In genomic region chr11:106364712-106365111, GRCm38 (mm10) we compare ENCODE assay signal across 8 mouse cellular contexts. TPM values are rescaled to one million over a fixed set of nuclear protein-coding genes. Genes with fewer than 3 reads are reported as not detected.
DNase-seq lines count a peak whose midpoint lies in the region; ATAC-seq and TF ChIP-seq lines count a peak whose summit lies in the region.

No protein-coding gene starts in this region.

- H3K27ac ChIP-seq in stomach, embryonic 15.5 days: no peak overlapping the region
- no peak overlapping the region for H3K27ac ChIP-seq in cerebellum, adult 2 months (ENCODE audit: insufficient read depth, low read length)
- no peak overlapping the region for H3K27ac ChIP-seq in liver, embryonic 11.5 days (ENCODE audit: low read depth, low read length)

- H3K36me3 ChIP-seq in stomach, embryonic 15.5 days: no peaks in the 10 kb centered on the region
- H3K36me3 ChIP-seq in liver, embryonic 11.5 days (ENCODE audit: control insufficient read depth, insufficient read depth, low read length): no peaks in the 10 kb centered on the region

- TF ChIP-seq CTCF in cerebellum, adult 2 months (IDR thresholded peaks at IDR 0.05; ENCODE audit: borderline replicate concordance, insufficient read depth, low read depth, low read length): no peak

- peaks cover 13% of the 10 kb centered on the region for H3K4me1 ChIP-seq in stomach, embryonic 15.5 days
- H3K4me1 ChIP-seq in cerebellum, adult 2 months (ENCODE audit: control insufficient read depth, insufficient read depth, low read length): no peaks in the 10 kb centered on the region
- 0 out of 2 replicates have a peak, but pooled peaks cover 8% of the 10 kb centered on the region for H3K4me1 ChIP-seq in liver, embryonic 11.5 days (replicated peaks; ENCODE audit: control insufficient read depth, insufficient read depth, low read length)

- no peak for TF ChIP-seq POLR2A in cerebellum, adult 2 months (IDR thresholded peaks at IDR 0.05; ENCODE audit: borderline replicate concordance, insufficient read depth, low read length)

- ATAC-seq in stomach, embryonic 15.5 days (ENCODE audit: insufficient read depth, low FRiP score, low read depth): no peak
- ATAC-seq in liver, embryonic 11.5 days (replicated peaks; ENCODE audit: low FRiP score): no peak

- 12% methylated on average over 11 of the region's 11 CpGs for WGBS in stomach, embryonic 15.5 days
- 23% methylated on average over 11 of the region's 11 CpGs for WGBS in cerebellum, adult 2 months
- 13% methylated on average over 11 of the region's 11 CpGs for WGBS in liver, embryonic 11.5 days

- peak overlapping the region; percentile 13; the same call in 1 of the 2 replicates for H3K4me2 ChIP-seq in stomach, embryonic 15.5 days
- H3K4me2 ChIP-seq in liver, embryonic 11.5 days: no peak overlapping the region

- DNase-seq in layer of hippocampus, postnatal 10 days (ENCODE audit: low spot score in 2 of 2): peak; percentile 20 to 31
- DNase-seq in layer of hippocampus, postnatal 36 days: no peak
- peak; percentile 39 for DNase-seq in embryo, embryonic 9.5 days (ENCODE audit: extremely low spot score)
- DNase-seq in gastrocnemius, postnatal 4 days (ENCODE audit: low spot score in 2 of 2): peak; percentile 31 to 36
- peak; percentile 80 for DNase-seq in lung, postnatal 10 days
- no peak for DNase-seq in cerebellum, adult 2 months
- no peak for DNase-seq in liver, embryonic 11.5 days (ENCODE audit: low spot score)

- H3K27me3 ChIP-seq in stomach, embryonic 15.5 days (replicated peaks): no peaks in the 10 kb centered on the region
- H3K27me3 ChIP-seq in cerebellum, adult 2 months (ENCODE audit: control insufficient read depth, insufficient read depth, low read length): no peaks in the 10 kb centered on the region
- H3K27me3 ChIP-seq in liver, embryonic 11.5 days (replicated peaks; ENCODE audit: control insufficient read depth, insufficient read depth, low read length): no peaks in the 10 kb centered on the region

- H3K9me3 ChIP-seq in stomach, embryonic 15.5 days: no peaks in the 10 kb centered on the region
- H3K9me3 ChIP-seq in liver, embryonic 11.5 days (ENCODE audit: control insufficient read depth, low read length): no peaks in the 10 kb centered on the region

- no peak overlapping the region for H3K9ac ChIP-seq in stomach, embryonic 15.5 days
- no peak overlapping the region for H3K9ac ChIP-seq in liver, embryonic 11.5 days (ENCODE audit: low read depth, low read length)

- no peak overlapping the region for H3K4me3 ChIP-seq in stomach, embryonic 15.5 days (replicated peaks)
- H3K4me3 ChIP-seq in cerebellum, adult 2 months (replicated peaks; ENCODE audit: insufficient read depth, low read depth, low read length): no peak overlapping the region
- no peak overlapping the region for H3K4me3 ChIP-seq in liver, embryonic 11.5 days (ENCODE audit: low read depth, low read length)

RNA-seq across cellular contexts. Expression of gene Prr29, which starts 0.6 kb away (rescaled TPM):
- total RNA-seq in layer of hippocampus, postnatal 10 days (2021): under 1 TPM in 1 of 2 experiments, not detected in 1; 0.91 TPM
- not detected for total RNA-seq in layer of hippocampus, postnatal 36 days (2021)
- 10 to 100 TPM; 13.6 to 18.1 TPM for total RNA-seq in gastrocnemius, postnatal 4 days (2021)
- polyA plus RNA-seq in stomach, embryonic 15.5 days (2015; fragmentation: Nextera tagmentation; extraction: Ambion mirVana): 0.31 and 0.66 TPM in 2 replicates
- 0.87 and 0.89 TPM in 2 replicates for polyA plus RNA-seq in cerebellum, adult 2 months (2012; rRNA removed)
- polyA plus RNA-seq in liver, embryonic 11.5 days (2014; fragmentation: Nextera tagmentation; extraction: Ambion mirVana): not detected in 2 replicates

RNA-seq across cellular contexts. Expression of gene Scn4a, which starts 11.6 kb away (rescaled TPM):
- total RNA-seq in layer of hippocampus, postnatal 10 days (2021): under 1 TPM in 1 of 2 experiments, not detected in 1; 0.38 TPM
- not detected for total RNA-seq in layer of hippocampus, postnatal 36 days (2021)
- 10 to 100 TPM; 81.7 to 86.7 TPM for total RNA-seq in gastrocnemius, postnatal 4 days (2021)
- polyA plus RNA-seq in stomach, embryonic 15.5 days (2015; fragmentation: Nextera tagmentation; extraction: Ambion mirVana): 0.03 and 0.05 TPM in 2 replicates
- 0.02 and 0.16 TPM in 2 replicates for polyA plus RNA-seq in cerebellum, adult 2 months (2012; rRNA removed)
- not detected in 2 replicates for polyA plus RNA-seq in liver, embryonic 11.5 days (2014; fragmentation: Nextera tagmentation; extraction: Ambion mirVana)

RNA-seq across cellular contexts. Expression of gene Icam2, which starts 23.2 kb away (rescaled TPM):
- total RNA-seq in layer of hippocampus, postnatal 10 days (2021): 1 to 10 TPM; 4.6 to 4.7 TPM
- total RNA-seq in layer of hippocampus, postnatal 36 days (2021): 1 to 10 TPM; 2.3 to 2.8 TPM
- 10 to 100 TPM; 18.7 to 19.9 TPM for total RNA-seq in gastrocnemius, postnatal 4 days (2021)
- polyA plus RNA-seq in stomach, embryonic 15.5 days (2015; fragmentation: Nextera tagmentation; extraction: Ambion mirVana): 35.3 and 38.5 TPM in 2 replicates
- polyA plus RNA-seq in cerebellum, adult 2 months (2012; rRNA removed): 6.8 and 7.0 TPM in 2 replicates
- polyA plus RNA-seq in liver, embryonic 11.5 days (2014; fragmentation: Nextera tagmentation; extraction: Ambion mirVana): 36.2 and 41.6 TPM in 2 replicates

RNA-seq across cellular contexts. Expression of gene Cd79b, which starts 50.1 kb away (rescaled TPM):
- under 1 TPM; 0.38 to 0.59 TPM for total RNA-seq in layer of hippocampus, postnatal 10 days (2021)
- total RNA-seq in layer of hippocampus, postnatal 36 days (2021): under 1 TPM in 1 of 2 experiments, not detected in 1; 0.33 TPM
- total RNA-seq in gastrocnemius, postnatal 4 days (2021): 1 to 10 TPM; 1.3 to 1.5 TPM
- 3.5 and 3.7 TPM in 2 replicates for polyA plus RNA-seq in stomach, embryonic 15.5 days (2015; fragmentation: Nextera tagmentation; extraction: Ambion mirVana)
- 0.38 and 0.70 TPM in 2 replicates for polyA plus RNA-seq in cerebellum, adult 2 months (2012; rRNA removed)
- 5.9 and 6.3 TPM in 2 replicates for polyA plus RNA-seq in liver, embryonic 11.5 days (2014; fragmentation: Nextera tagmentation; extraction: Ambion mirVana)

Comparison
In these comparisons a context has a peak if more than half of its experiments do, and no peak if none do; other contexts are left out.
1. DNase-seq: peak in layer of hippocampus, postnatal 10 days (2 of 2), embryo, embryonic 9.5 days (single experiment), gastrocnemius, postnatal 4 days (2 of 2) and lung, postnatal 10 days (single experiment); none in layer of hippocampus, postnatal 36 days (0 of 2), cerebellum, adult 2 months (0 of 2) and liver, embryonic 11.5 days (single experiment).
2. RNA of gene Prr29, which starts 0.6 kb away (total RNA-seq): 13.6 to 18.1 TPM in gastrocnemius, postnatal 4 days; 0.91 TPM in layer of hippocampus, postnatal 10 days and not detected in layer of hippocampus, postnatal 36 days; every median in the first group is over 4 times any median in the second.
3. RNA of gene Scn4a, which starts 11.6 kb away (total RNA-seq): 81.7 to 86.7 TPM in gastrocnemius, postnatal 4 days; 0.38 TPM in layer of hippocampus, postnatal 10 days and not detected in layer of hippocampus, postnatal 36 days; every median in the first group is over 10 times any median in the second.